In the genomic region with DNA sequence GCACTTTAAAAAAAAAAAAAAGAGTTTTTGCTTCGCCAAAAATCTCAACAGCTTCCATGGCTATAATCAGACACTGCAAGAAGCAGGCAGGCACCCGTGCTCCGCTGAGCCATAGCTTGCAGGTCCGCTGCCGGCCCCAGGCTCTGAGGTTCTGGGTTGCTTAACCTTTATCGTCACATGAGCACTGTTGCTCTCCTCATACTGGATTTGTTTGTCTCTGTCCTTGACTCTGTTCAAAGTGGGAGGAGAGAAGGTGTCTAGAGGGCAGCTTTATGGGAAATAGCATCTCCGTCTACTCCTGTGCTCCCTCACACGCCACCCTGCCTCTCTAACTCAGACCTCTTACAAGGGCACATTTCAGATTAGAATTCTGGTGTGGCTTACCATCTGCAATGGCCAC, we compare ENCODE assay signal across 17 mouse cellular contexts. TPM values are rescaled to one million over a fixed set of nuclear protein-coding genes. Genes with fewer than 3 reads are reported as not detected.
A peak's percentile ranks its signal among the peaks of the same experiment; 100 is the strongest.
DNase-seq lines count a peak whose midpoint lies in the region; ATAC-seq lines count a peak whose summit lies in the region.
"Had no signal": no experiment of that assay in that cellular context is flagged by ENCODE, and none has a peak within 500 bp of the region (broad histone marks: within the 10 kb centered on the region; RNA-seq: fewer than 3 reads in every experiment).

No protein-coding gene starts in this region.

- peak; percentile 52 for DNase-seq in cerebellum, adult 11 months
- peak; percentile 10 to 24 for DNase-seq in left cerebral cortex, postnatal 25 days (ENCODE audit: low spot score in 2 of 2)
- DNase-seq in left cerebral cortex, adult 8-10 months (ENCODE audit: low spot score in 2 of 2): no peak
- peak; percentile 66 for DNase-seq in cerebellum, adult 9-11 months
- peak; percentile 17 for DNase-seq in lung, postnatal 10 days
- DNase-seq: thymus, postnatal 36 days had no signal

- H3K4me3 ChIP-seq in midbrain, embryonic 15.5 days: no peak overlapping the region
- no peak overlapping the region for H3K4me3 ChIP-seq in neural tube, embryonic 15.5 days (replicated peaks)
- H3K4me3 ChIP-seq: embryonic facial prominence, embryonic 12.5 days; heart, embryonic 13.5 days; hindbrain, embryonic 10.5 days; limb, embryonic 15.5 days had no signal

- H3K27ac ChIP-seq in midbrain, embryonic 15.5 days: no peak overlapping the region
- H3K27ac ChIP-seq in neural tube, embryonic 15.5 days (replicated peaks): no peak overlapping the region
- H3K27ac ChIP-seq: embryonic facial prominence, embryonic 12.5 days; heart, embryonic 13.5 days had no signal

- H3K27me3 ChIP-seq in midbrain, embryonic 15.5 days (replicated peaks): no peaks in the 10 kb centered on the region
- H3K27me3 ChIP-seq in neural tube, embryonic 15.5 days (replicated peaks): no peaks in the 10 kb centered on the region
- H3K27me3 ChIP-seq: embryonic facial prominence, embryonic 12.5 days; heart, embryonic 13.5 days; limb, embryonic 15.5 days had no signal

- intact Hi-C loops in left cerebral cortex, postnatal 25 days (cut with DNase I): loop anchor here (10.0 kb wide), 1 partner anchor 144 kb away; no protein-coding TSS in a partner anchor

- ATAC-seq in cerebellum, adult (ENCODE audit: insufficient number of reproducible peaks, low FRiP score, low TSS enrichment): no peak; the same call in 1 of the 2 replicates
- no peak for ATAC-seq in midbrain, embryonic 15.5 days (replicated peaks)
- ATAC-seq in neural tube, embryonic 15.5 days (ENCODE audit: low FRiP score): no peak
- ATAC-seq: activated CD4-positive, CD25-positive, alpha-beta regulatory T cell, adult 4 months had no signal

- no peaks in the 10 kb centered on the region for H3K36me3 ChIP-seq in midbrain, embryonic 15.5 days (replicated peaks)
- H3K36me3 ChIP-seq in neural tube, embryonic 15.5 days: no peaks in the 10 kb centered on the region
- H3K36me3 ChIP-seq: embryonic facial prominence, embryonic 12.5 days; heart, embryonic 13.5 days; hindbrain, embryonic 10.5 days; limb, embryonic 15.5 days had no signal

- H3K4me2 ChIP-seq in midbrain, embryonic 15.5 days: no peak overlapping the region
- no peak overlapping the region for H3K4me2 ChIP-seq in neural tube, embryonic 15.5 days
- H3K4me2 ChIP-seq: embryonic facial prominence, embryonic 12.5 days; midbrain, embryonic 11.5 days had no signal

- H3K9me3 ChIP-seq in midbrain, embryonic 15.5 days: no peaks in the 10 kb centered on the region
- H3K9me3 ChIP-seq in neural tube, embryonic 15.5 days (replicated peaks): no peaks in the 10 kb centered on the region
- H3K9me3 ChIP-seq: embryonic facial prominence, embryonic 12.5 days; heart, embryonic 13.5 days; hindbrain, embryonic 10.5 days; limb, embryonic 15.5 days had no signal

- WGBS in midbrain, embryonic 15.5 days: 71% methylated on average over 8 of the region's 8 CpGs
- 78% methylated on average over 8 of the region's 8 CpGs for WGBS in neural tube, embryonic 15.5 days

- H3K9ac ChIP-seq in midbrain, embryonic 15.5 days: no peak overlapping the region
- H3K9ac ChIP-seq in neural tube, embryonic 15.5 days (replicated peaks): no peak overlapping the region
- H3K9ac ChIP-seq: embryonic facial prominence, embryonic 12.5 days; heart, embryonic 13.5 days; limb, embryonic 15.5 days had no signal

- H3K4me1 ChIP-seq in midbrain, embryonic 15.5 days: peaks cover 6% of the 10 kb centered on the region; the same call in 1 of the 2 replicates
- H3K4me1 ChIP-seq in neural tube, embryonic 15.5 days: peaks cover 4% of the 10 kb centered on the region; the same call in 1 of the 2 replicates

RNA-seq across cellular contexts. Expression of gene Abcc12, which starts 1.8 kb away (rescaled TPM):
- total RNA-seq in left cerebral cortex, postnatal 25 days (2021): under 1 TPM; 0.23 to 0.46 TPM
- total RNA-seq in left cerebral cortex, adult 8-10 months (2022): under 1 TPM; 0.46 to 0.78 (median 0.50) TPM
- 0.06 and 0.15 TPM in 2 replicates for polyA plus RNA-seq in midbrain, embryonic 15.5 days (2015; fragmentation: Nextera tagmentation; extraction: Ambion mirVana)
- 0.12 and 0.17 TPM in 2 replicates for polyA plus RNA-seq in neural tube, embryonic 15.5 days (2015; fragmentation: Nextera tagmentation; extraction: Ambion mirVana)
- total RNA-seq: adrenal gland, postnatal 36 days; CH12.LX had no signal
- polyA plus RNA-seq: activated CD4-positive, CD25-positive, alpha-beta regulatory T cell, adult 4 months; heart, embryonic 13.5 days had no signal

RNA-seq across cellular contexts. Expression of gene Lonp2, which starts 45.1 kb away (rescaled TPM):
- 10 to 100 TPM; 57.6 to 63.9 TPM for total RNA-seq in left cerebral cortex, postnatal 25 days (2021)
- 10 to 100 TPM; 68.3 to 80.2 (median 71.0) TPM for total RNA-seq in left cerebral cortex, adult 8-10 months (2022)
- 84.7 and 86.6 TPM in 2 replicates for polyA plus RNA-seq in midbrain, embryonic 15.5 days (2015; fragmentation: Nextera tagmentation; extraction: Ambion mirVana)
- polyA plus RNA-seq in neural tube, embryonic 15.5 days (2015; fragmentation: Nextera tagmentation; extraction: Ambion mirVana): 89.7 and 93.6 TPM in 2 replicates

Comparison
In these comparisons a context has a peak if more than half of its experiments do, and no peak if none do; other contexts are left out.
1. DNase-seq: peak in cerebellum, adult 11 months (single experiment), left cerebral cortex, postnatal 25 days (2 of 2), cerebellum, adult 9-11 months (single experiment) and lung, postnatal 10 days (single experiment); none in left cerebral cortex, adult 8-10 months (0 of 2).